Mouse (Mus musculus): ENCODE measurements around the gene Sorcs3.

The Sorcs3 gene

DNA sequence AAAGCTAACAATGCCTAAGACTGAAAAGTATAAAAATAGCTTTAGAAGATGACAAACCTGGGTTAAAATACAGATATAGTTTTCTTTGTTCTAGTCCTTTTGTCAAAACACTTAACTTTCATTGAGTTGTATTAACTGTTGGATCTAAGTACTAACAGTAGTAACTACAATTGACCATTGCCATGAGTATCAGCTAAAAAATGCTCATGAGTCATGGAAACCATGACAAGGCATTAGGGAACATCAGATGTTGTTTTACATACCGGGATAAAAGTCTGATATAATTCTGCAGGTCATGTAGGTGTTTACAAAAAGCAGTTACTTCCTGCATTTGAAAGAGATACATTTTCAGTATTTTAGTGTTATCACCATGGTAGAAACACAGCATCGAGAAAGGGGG, 575.0 kb downstream of the Sorcs3 start:
- TF ChIP-seq CTCF (conservative IDR thresholded peaks at IDR 0.05; ENCODE audit: low read length): no peak
- no peak for TF ChIP-seq POU5F1 (IDR thresholded peaks at IDR 0.05; ENCODE audit: borderline replicate concordance, low read length)
- no peak for TF ChIP-seq NANOG (IDR thresholded peaks at IDR 0.05; ENCODE audit: borderline replicate concordance, low read length)
- H3K27me3 ChIP-seq (ENCODE audit: insufficient read depth, low read length): no peaks in the 10 kb centered on the region
- no peaks in the 10 kb centered on the region for H3K4me1 ChIP-seq (replicated peaks; ENCODE audit: low read depth, low read length)
- H3K4me3 ChIP-seq (replicated peaks; ENCODE audit: low read length): no peak overlapping the region
- H3K9me3 ChIP-seq (ENCODE audit: low read length): no peaks in the 10 kb centered on the region
- no peaks in the 10 kb centered on the region for H3K36me3 ChIP-seq (ENCODE audit: insufficient read depth, low read length)

DNA sequence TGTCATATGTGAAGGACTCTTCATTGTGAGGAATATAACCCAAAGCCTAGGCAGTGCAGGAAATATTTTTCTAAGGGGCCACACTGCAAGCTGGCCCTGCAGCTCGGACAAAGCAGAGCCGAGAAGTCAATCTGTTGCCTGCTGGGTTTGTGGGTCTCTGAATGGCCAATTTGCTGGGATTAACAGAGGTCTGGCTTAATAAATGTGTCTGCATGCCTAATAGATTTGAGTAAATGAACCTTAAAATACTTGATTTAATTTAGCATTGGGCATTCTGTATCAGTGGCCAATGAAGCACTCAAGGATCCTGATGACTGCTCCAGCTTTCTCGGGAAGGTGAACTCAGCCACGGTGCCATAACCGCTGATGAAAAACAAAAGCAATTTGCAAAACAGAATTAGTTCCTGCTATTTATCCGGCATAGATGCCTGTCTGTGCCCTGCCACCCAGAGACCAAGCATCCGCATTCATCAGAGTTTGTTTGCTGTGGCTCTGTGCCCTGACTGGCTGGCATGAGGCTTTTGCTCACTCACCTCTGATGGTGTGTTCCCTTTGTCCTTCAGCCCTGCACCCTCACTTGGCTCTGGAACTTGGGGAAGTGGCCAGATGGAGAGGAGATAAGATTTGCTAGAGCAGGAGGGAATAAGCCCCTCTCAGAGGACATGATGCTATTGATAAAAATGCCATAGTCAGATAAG, 576.3 kb downstream of the Sorcs3 start:
- no peaks in the 10 kb centered on the region for H3K27me3 ChIP-seq (ENCODE audit: insufficient read depth, low read length)
- TF ChIP-seq NANOG (IDR thresholded peaks at IDR 0.05; ENCODE audit: borderline replicate concordance, low read length) (no peak), CTCF (conservative IDR thresholded peaks at IDR 0.05; ENCODE audit: low read length) (no peak), POU5F1 (IDR thresholded peaks at IDR 0.05; ENCODE audit: borderline replicate concordance, low read length) (no peak)
- no peaks in the 10 kb centered on the region for H3K4me1 ChIP-seq (replicated peaks; ENCODE audit: low read depth, low read length)
- H3K9me3 ChIP-seq (ENCODE audit: low read length): no peaks in the 10 kb centered on the region
- no peak overlapping the region for H3K4me3 ChIP-seq (replicated peaks; ENCODE audit: low read length)
- H3K36me3 ChIP-seq (ENCODE audit: insufficient read depth, low read length): no peaks in the 10 kb centered on the region

- Histone ChIP-seq H3K4me1 (replicated peaks; ENCODE audit: low read depth, low read length) (no peaks in the 10 kb centered on the region), H3K9me3 (ENCODE audit: low read length) (no peaks in the 10 kb centered on the region), H3K27me3 (ENCODE audit: insufficient read depth, low read length) (no peaks in the 10 kb centered on the region), H3K36me3 (ENCODE audit: insufficient read depth, low read length) (no peaks in the 10 kb centered on the region), H3K4me3 (replicated peaks; ENCODE audit: low read length) (no peak overlapping the region)
- TF ChIP-seq POU5F1 (IDR thresholded peaks at IDR 0.05; ENCODE audit: borderline replicate concordance, low read length): no peak
Measured at GRCm38 (mm10) chr19:48787269-48787668, 581.4 kb downstream of the Sorcs3 start.

DNA sequence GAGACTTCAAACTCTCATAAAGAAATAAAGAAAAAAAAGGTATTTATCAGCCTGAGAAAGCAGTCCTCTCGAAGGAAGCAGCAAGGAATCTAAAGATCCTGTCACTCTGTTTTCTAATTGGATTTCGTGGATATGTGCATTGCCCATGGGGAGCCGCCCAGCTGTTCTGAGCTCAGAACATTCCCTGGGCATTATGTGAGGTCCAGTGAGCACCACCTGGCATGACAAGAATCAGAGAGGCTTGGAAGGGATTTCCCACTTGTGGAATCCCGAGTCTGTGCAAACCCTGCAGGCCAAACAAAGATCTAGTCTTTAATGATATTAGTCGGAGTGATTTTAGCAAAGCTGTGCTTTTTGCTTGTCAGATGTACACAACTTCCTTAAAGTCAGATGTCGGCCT, 598.7 kb downstream of the Sorcs3 start:
- no peaks in the 10 kb centered on the region for H3K36me3 ChIP-seq (ENCODE audit: insufficient read depth, low read length)

GRCm38 (mm10) chr19:48811541-48811940, 605.7 kb downstream of the Sorcs3 start:
- Histone ChIP-seq H3K27me3 (ENCODE audit: insufficient read depth, low read length) (no peaks in the 10 kb centered on the region), H3K4me3 (replicated peaks; ENCODE audit: low read length) (no peak overlapping the region), H3K4me1 (replicated peaks; ENCODE audit: low read depth, low read length) (no peaks in the 10 kb centered on the region; the same call in 1 of the 2 replicates), H3K9me3 (ENCODE audit: low read length) (no peaks in the 10 kb centered on the region), H3K36me3 (ENCODE audit: insufficient read depth, low read length) (no peaks in the 10 kb centered on the region)
- TF ChIP-seq CTCF (conservative IDR thresholded peaks at IDR 0.05; ENCODE audit: low read length): no peak
- TF ChIP-seq POU5F1 (IDR thresholded peaks at IDR 0.05; ENCODE audit: borderline replicate concordance, low read length): no peak
- no peak for TF ChIP-seq NANOG (IDR thresholded peaks at IDR 0.05; ENCODE audit: borderline replicate concordance, low read length)

More for the DNA sequence above, 598.7 kb downstream of the Sorcs3 start:
- Histone ChIP-seq H3K4me3 (replicated peaks; ENCODE audit: low read length) (no peak overlapping the region), H3K27me3 (ENCODE audit: insufficient read depth, low read length) (no peaks in the 10 kb centered on the region), H3K4me1 (replicated peaks; ENCODE audit: low read depth, low read length) (peaks cover 4% of the 10 kb centered on the region; the same call in 1 of the 2 replicates), H3K9me3 (ENCODE audit: low read length) (no peaks in the 10 kb centered on the region)
- no peak for TF ChIP-seq CTCF (conservative IDR thresholded peaks at IDR 0.05; ENCODE audit: low read length)
- TF ChIP-seq POU5F1 (IDR thresholded peaks at IDR 0.05; ENCODE audit: borderline replicate concordance, low read length): no peak
- no peak for TF ChIP-seq NANOG (IDR thresholded peaks at IDR 0.05; ENCODE audit: borderline replicate concordance, low read length)

DNA sequence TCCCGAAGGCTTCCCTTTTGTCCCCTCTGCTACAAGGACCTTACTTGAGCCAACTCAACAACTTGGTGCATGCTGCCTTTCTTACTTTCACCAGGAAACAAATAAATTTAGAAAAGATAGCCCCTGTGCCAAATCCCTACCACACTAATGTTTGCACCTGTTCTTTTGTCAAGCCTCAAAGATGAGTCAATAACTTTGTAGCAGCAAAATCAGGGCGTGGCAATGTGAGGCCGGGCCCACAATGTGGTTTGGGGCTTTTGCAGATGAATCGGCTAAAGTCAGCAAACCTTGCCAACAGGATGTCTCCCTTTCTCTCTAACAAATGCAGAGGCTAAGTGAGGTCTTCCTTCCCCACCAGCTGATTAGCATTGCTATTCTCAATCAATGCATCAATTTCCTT, 608.0 kb downstream of the Sorcs3 start:
- H3K4me1 ChIP-seq (replicated peaks; ENCODE audit: low read depth, low read length): no peaks in the 10 kb centered on the region
- H3K36me3 ChIP-seq (ENCODE audit: insufficient read depth, low read length): no peaks in the 10 kb centered on the region
- H3K27me3 ChIP-seq (ENCODE audit: insufficient read depth, low read length): no peaks in the 10 kb centered on the region
- H3K4me3 ChIP-seq (replicated peaks; ENCODE audit: low read length): no peak overlapping the region
- no peaks in the 10 kb centered on the region for H3K9me3 ChIP-seq (ENCODE audit: low read length)
- TF ChIP-seq POU5F1 (IDR thresholded peaks at IDR 0.05; ENCODE audit: borderline replicate concordance, low read length) (no peak), CTCF (conservative IDR thresholded peaks at IDR 0.05; ENCODE audit: low read length) (no peak), NANOG (IDR thresholded peaks at IDR 0.05; ENCODE audit: borderline replicate concordance, low read length) (no peak)

DNA sequence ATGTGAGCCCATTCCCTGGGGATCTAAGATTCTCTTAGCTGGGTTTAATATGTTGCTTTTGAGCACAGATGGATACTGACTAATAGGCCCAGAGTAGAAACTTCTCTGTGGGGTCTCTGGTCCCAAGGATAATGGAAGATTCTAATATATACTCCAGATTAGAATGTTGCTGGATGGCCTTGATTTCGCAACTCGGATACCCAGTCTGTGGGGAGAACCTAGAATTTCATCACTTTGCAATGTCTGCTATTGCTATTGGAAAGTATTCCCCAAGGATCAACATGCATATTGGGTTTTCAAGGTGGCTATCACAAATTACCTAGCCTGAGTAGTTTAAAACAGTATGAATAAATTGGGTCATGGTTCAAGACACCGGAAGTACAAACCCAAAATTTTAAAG, 609.2 kb downstream of the Sorcs3 start:
- Histone ChIP-seq H3K4me3 (replicated peaks; ENCODE audit: low read length) (no peak overlapping the region), H3K9me3 (ENCODE audit: low read length) (no peaks in the 10 kb centered on the region), H3K36me3 (ENCODE audit: insufficient read depth, low read length) (no peaks in the 10 kb centered on the region), H3K27me3 (ENCODE audit: insufficient read depth, low read length) (no peaks in the 10 kb centered on the region), H3K4me1 (replicated peaks; ENCODE audit: low read depth, low read length) (no peaks in the 10 kb centered on the region)
- no peak for TF ChIP-seq NANOG (IDR thresholded peaks at IDR 0.05; ENCODE audit: borderline replicate concordance, low read length)
- TF ChIP-seq POU5F1 (IDR thresholded peaks at IDR 0.05; ENCODE audit: borderline replicate concordance, low read length): no peak
- no peak for TF ChIP-seq CTCF (conservative IDR thresholded peaks at IDR 0.05; ENCODE audit: low read length)

DNA sequence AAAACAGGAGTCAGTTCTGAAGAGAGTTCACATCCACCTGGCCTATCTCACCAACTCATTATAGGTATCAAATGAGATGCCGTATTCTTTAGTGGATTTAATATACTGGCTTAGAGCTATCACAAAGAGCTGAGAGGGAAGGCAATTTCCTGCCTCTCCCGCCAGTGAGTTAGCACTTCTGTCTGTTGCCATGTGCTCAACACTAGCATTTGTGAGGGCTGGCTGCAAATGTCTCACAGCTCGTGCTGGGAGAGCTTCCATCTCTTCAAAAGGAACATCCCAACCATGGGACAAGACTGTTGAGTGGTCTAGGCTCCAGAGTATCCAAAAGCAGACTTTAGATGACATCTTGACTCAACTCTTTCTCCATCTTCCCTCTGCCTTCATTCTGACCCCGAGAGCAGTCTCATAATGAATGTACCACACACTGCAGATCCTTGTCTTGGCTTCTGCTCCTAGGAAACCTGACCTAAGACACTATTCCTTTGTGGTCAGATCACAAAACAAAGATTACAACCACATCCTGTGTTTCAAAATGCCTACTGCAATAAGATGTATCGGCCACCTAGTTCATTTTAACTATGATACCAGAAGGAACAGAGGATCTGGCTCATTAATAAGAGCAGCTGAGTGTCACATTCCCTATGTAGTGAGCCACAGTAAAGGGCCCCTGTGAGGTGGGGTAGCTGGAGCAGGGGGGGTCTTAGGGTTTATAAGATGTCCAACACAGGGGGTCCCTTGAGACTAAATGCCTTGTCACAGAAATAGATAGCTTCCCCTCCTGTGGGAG, 614.9 kb downstream of the Sorcs3 start:
- Histone ChIP-seq H3K27me3 (ENCODE audit: insufficient read depth, low read length) (no peaks in the 10 kb centered on the region), H3K4me3 (replicated peaks; ENCODE audit: low read length) (no peak overlapping the region), H3K4me1 (replicated peaks; ENCODE audit: low read depth, low read length) (no peaks in the 10 kb centered on the region), H3K36me3 (ENCODE audit: insufficient read depth, low read length) (no peaks in the 10 kb centered on the region), H3K9me3 (ENCODE audit: low read length) (no peaks in the 10 kb centered on the region)
- TF ChIP-seq CTCF (conservative IDR thresholded peaks at IDR 0.05; ENCODE audit: low read length) (no peak), POU5F1 (IDR thresholded peaks at IDR 0.05; ENCODE audit: borderline replicate concordance, low read length) (no peak), NANOG (IDR thresholded peaks at IDR 0.05; ENCODE audit: borderline replicate concordance, low read length) (no peak)
